Mouse (Mus musculus) hindbrain, postnatal 0 days (tissue): ENCODE data around the gene Pde7b. TPM values are rescaled to one million over a fixed set of nuclear protein-coding genes. Genes with fewer than 3 reads are reported as not detected.

Experiments
- ATAC-seq: fragments of 200-750 bp; cut with Nextera tagmentation; 2 replicates; pipeline ENCODE4 v1.8.0; 2017; ENCODE audit warnings: mild to moderate bottlenecking, moderate TSS enrichment, moderate library complexity
- DNase-seq: peaks from one replicate; pipeline ENCODE4 v3.0.0-alpha.2; 2015; ENCODE audit warnings: low spot score
- H3K27ac ChIP-seq: fragments of 300-500 bp; sonication (generic); 2 replicates; pipeline ENCODE4 v1.5.1; 2014; ENCODE audit warnings: mild to moderate bottlenecking
- H3K27me3 ChIP-seq: fragments of 300-500 bp; sonication (generic); 2 replicates; pipeline ENCODE4 v1.6.1; 2014; ENCODE audit warnings: low read length, mixed read lengths; ENCODE audit not compliant: insufficient read depth
- H3K36me3 ChIP-seq: fragments of 300-500 bp; sonication (generic); 2 replicates; pipeline ENCODE4 v1.6.1; 2014; ENCODE audit warnings: low read length, mixed read lengths; ENCODE audit not compliant: insufficient read depth
- H3K4me1 ChIP-seq: fragments of 300-500 bp; sonication (generic); 2 replicates; pipeline ENCODE4 v1.6.1; 2014; ENCODE audit warnings: antibody characterized with exemption, low read length, mixed read lengths; ENCODE audit not compliant: insufficient read depth
- H3K4me2 ChIP-seq: fragments of 300-500 bp; sonication (generic); 2 replicates; pipeline ENCODE4 v1.6.1; 2014; ENCODE audit warnings: low read depth, mild to moderate bottlenecking, low read length, moderate library complexity, mixed read lengths
- H3K4me3 ChIP-seq: fragments of 300-500 bp; sonication (generic); 2 replicates; pipeline ENCODE4 v1.5.1; 2014; ENCODE audit warnings: low read length
- H3K9ac ChIP-seq: fragments of 300-500 bp; sonication (generic); replicated peaks from 2 replicates; pipeline ENCODE4 v1.6.1; 2014; ENCODE audit warnings: mild to moderate bottlenecking, low read length, moderate library complexity, mixed read lengths
- H3K9me3 ChIP-seq: fragments of 300-500 bp; sonication (generic); 2 replicates; pipeline ENCODE4 v1.6.1; 2016; ENCODE audit warnings: low read length, mixed read lengths
- CTCF ChIP-seq: IDR thresholded peaks from 2 replicates; pipeline ENCODE4 v1.5.1; 2016; ENCODE audit warnings: antibody characterized with exemption, control low read depth, low read depth
- WGBS: fragments of 180-500 bp; shearing (Covaris S2); extraction: QIAGEN DNeasy Blood & Tissue Kit; methylation state at CpG from one replicate; pipeline ENCODE4 v1.1.7; 2014; 5-methylcytosine and 5-hydroxymethylcytosine counted together
- polyA plus RNA-seq: library from polyadenylated mRNA; unstranded; fragments of >200 nt; fragmentation: Nextera tagmentation; extraction: Ambion mirVana; gene quantifications from 2 replicates; pipeline ENCODE4 v1.2.1, GENCODE M21; 2015
- total RNA-seq: library from RNA; depleted of rRNA; stranded (reverse); fragments of >200 nt; gene quantifications from 2 replicates; pipeline ENCODE4 v1.2.3, GENCODE M21; 2014

Pde7b gene
- total and polyA plus RNA-seq, 2 experiments from 2014 or later = 2.3 to 7.9 TPM

GRCm38 (mm10) chr10:20390568-20390967 lies 334.3 kb downstream of the Pde7b start:
- no peaks in the 10 kb centered on the region for H3K27me3 ChIP-seq
- no peak for DNase-seq
- H3K4me2 ChIP-seq = no peak overlapping the region
- 74% methylated on average over 3 of the region's 3 CpGs for whole genome bisulfite sequencing
- no peak overlapping the region for H3K27ac ChIP-seq
- TF ChIP-seq CTCF = no peak
- H3K36me3 ChIP-seq = no peaks in the 10 kb centered on the region
- H3K9ac ChIP-seq = no peak overlapping the region
- no peaks in the 10 kb centered on the region for H3K4me1 ChIP-seq
- no peaks in the 10 kb centered on the region for H3K9me3 ChIP-seq
- no peak for ATAC-seq
- no peak overlapping the region for H3K4me3 ChIP-seq

DNA sequence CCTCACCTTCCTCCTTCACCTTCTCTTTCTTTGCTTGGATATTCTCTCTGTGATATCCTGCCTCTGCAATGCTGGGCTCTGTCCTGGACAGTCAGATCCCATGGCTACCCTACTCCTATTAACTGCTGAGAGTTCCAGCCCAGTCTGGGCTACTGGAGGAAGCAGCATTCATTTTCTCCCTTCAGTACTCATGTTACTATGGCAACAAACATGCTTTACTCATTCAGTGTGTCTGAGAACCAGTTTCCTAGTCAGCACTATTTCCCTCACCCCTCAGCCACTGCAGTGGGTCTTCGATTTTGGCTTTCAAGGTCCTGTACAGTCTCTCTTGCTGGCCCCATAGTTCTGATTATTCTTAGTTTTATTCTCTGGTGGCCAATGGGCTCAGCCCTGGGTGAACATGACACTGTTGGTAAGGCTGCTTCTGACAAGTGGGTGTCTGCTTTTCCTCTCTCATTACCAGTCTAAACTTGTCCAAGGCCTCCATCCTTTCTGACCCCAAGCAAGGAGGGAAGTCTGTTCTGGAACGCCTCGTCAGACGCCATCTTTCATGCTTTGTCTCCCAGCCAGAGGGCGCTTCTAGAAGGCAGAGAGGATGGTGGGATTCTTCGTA lies 342.0 kb downstream of the Pde7b start:
- no peak overlapping the region for H3K9ac ChIP-seq
- no peaks in the 10 kb centered on the region for H3K27me3 ChIP-seq
- no peaks in the 10 kb centered on the region; the same call in 1 of the 2 replicates for H3K4me1 ChIP-seq
- TF ChIP-seq CTCF = 0 out of 2 replicates have a peak, but pooled peaks have one; percentile 4
- peak overlapping the region; percentile 20; the same call in 1 of the 2 replicates for H3K27ac ChIP-seq
- 66% methylated on average over 6 of the region's 6 CpGs for WGBS
- ATAC-seq (peak; percentile 86), DNase-seq (peak; percentile 57)
- H3K4me2 ChIP-seq = no peak overlapping the region
- H3K4me3 ChIP-seq = no peak overlapping the region
- no peaks in the 10 kb centered on the region for H3K9me3 ChIP-seq
- H3K36me3 ChIP-seq = no peaks in the 10 kb centered on the region

- no peak for DNase-seq
Measured at GRCm38 (mm10) chr10:20381352-20381751, 343.5 kb downstream of the Pde7b start.

DNA sequence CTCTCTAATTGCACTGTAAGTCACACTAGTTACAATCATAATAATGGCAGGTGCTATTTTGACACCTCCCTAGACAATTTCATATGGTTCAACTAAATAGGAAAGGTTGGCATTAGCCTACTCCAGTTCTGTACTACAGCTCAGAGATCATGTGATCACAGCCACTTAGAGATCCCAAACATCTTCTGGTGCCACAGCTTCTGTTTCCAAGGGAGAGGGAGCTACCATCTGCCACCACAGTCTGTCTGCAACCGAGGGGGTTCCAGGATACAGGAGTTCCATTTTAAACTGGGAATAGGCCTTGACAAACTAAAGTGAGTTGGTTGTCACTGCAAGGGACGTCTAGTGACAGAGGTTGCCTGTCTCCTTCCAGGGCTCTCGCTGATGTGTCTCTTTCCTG lies 344.1 kb downstream of the Pde7b start:
- Histone ChIP-seq H3K4me2 (no peak overlapping the region), H3K4me1 (no peaks in the 10 kb centered on the region; the same call in 1 of the 2 replicates), H3K4me3 (no peak overlapping the region), H3K9me3 (no peaks in the 10 kb centered on the region), H3K27ac (no peak overlapping the region), H3K36me3 (no peaks in the 10 kb centered on the region), H3K9ac (no peak overlapping the region), H3K27me3 (no peaks in the 10 kb centered on the region)
- WGBS = 74% methylated on average over 3 of the region's 3 CpGs
- DNase-seq = peak; percentile 15
- no peak for TF ChIP-seq CTCF
- ATAC-seq = 0 out of 2 replicates have a peak, but pooled peaks have one; percentile 30

More at GRCm38 (mm10) chr10:20381352-20381751, 343.5 kb downstream of the Pde7b start:
- Histone ChIP-seq H3K9me3 (no peaks in the 10 kb centered on the region), H3K4me2 (no peak overlapping the region), H3K27ac (no peak overlapping the region), H3K36me3 (no peaks in the 10 kb centered on the region), H3K9ac (no peak overlapping the region), H3K4me3 (no peak overlapping the region), H3K4me1 (no peaks in the 10 kb centered on the region; the same call in 1 of the 2 replicates), H3K27me3 (no peaks in the 10 kb centered on the region)
- no peak for ATAC-seq
- TF ChIP-seq CTCF = no peak
- 87% methylated on average over 3 of the region's 3 CpGs for WGBS

DNA sequence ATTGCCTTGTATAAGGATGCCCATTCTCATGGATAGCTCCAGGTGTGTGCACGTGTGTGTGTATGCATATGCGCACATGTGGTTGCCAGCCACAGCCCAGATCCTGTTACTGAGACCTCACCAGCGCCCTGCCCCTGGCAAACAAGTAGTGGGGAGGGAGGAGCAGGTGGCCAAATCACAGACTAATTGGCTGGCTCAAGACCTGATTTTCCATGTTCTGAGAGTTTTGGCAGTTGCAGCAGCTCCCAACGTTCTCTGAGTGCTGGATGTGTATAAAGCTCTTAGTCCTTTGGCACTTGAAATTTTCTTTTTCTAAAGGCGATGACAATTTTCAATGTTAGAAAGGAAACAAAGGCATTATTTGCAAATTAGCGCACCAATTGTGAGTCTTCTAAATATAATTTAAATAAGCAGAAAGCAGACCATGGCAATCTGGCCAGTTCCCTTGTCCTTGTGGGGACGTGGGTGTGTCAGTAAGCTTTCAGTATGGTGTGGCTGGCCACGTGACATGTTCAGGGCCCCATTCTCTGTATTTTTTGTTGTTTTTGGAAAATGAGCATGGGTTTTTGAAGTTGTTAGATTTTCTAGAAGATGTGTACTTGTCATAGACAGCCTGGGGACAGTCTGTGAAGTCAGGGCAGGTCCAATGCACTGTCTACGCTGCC lies 345.7 kb downstream of the Pde7b start:
- Histone ChIP-seq H3K27ac (no peak overlapping the region), H3K4me2 (no peak overlapping the region), H3K36me3 (no peaks in the 10 kb centered on the region), H3K9ac (no peak overlapping the region), H3K9me3 (no peaks in the 10 kb centered on the region), H3K4me1 (no peaks in the 10 kb centered on the region; the same call in 1 of the 2 replicates), H3K4me3 (no peak overlapping the region), H3K27me3 (no peaks in the 10 kb centered on the region)
- DNase-seq (peak; percentile 31), ATAC-seq (no peak)
- no peak for TF ChIP-seq CTCF
- 69% methylated on average over 9 of the region's 9 CpGs for WGBS

- ATAC-seq (no peak), DNase-seq (no peak)
- no peak for TF ChIP-seq CTCF
- Histone ChIP-seq H3K36me3 (no peaks in the 10 kb centered on the region), H3K9me3 (no peaks in the 10 kb centered on the region), H3K4me1 (no peaks in the 10 kb centered on the region), H3K27me3 (no peaks in the 10 kb centered on the region), H3K4me2 (no peak overlapping the region), H3K4me3 (no peak overlapping the region), H3K9ac (no peak overlapping the region), H3K27ac (no peak overlapping the region)
- WGBS = 91% methylated on average over 9 of the region's 9 CpGs
Measured at GRCm38 (mm10) chr10:20377621-20378020, 347.3 kb downstream of the Pde7b start.

GRCm38 (mm10) chr10:20372046-20372445 lies 352.8 kb downstream of the Pde7b start:
- 95% methylated on average over 5 of the region's 5 CpGs for WGBS

More at GRCm38 (mm10) chr10:20372046-20372445, 352.8 kb downstream of the Pde7b start:
- H3K4me2 ChIP-seq = no peak overlapping the region
- ATAC-seq = no peak
- DNase-seq = no peak
- H3K36me3 ChIP-seq = no peaks in the 10 kb centered on the region
- no peak overlapping the region for H3K4me3 ChIP-seq
- H3K27me3 ChIP-seq = no peaks in the 10 kb centered on the region
- H3K4me1 ChIP-seq = no peaks in the 10 kb centered on the region
- 0 out of 2 replicates have a peak, but pooled peaks cover 2% of the 10 kb centered on the region for H3K9me3 ChIP-seq
- H3K9ac ChIP-seq = no peak overlapping the region
- H3K27ac ChIP-seq = no peak overlapping the region
- TF ChIP-seq CTCF = no peak; the same call in 1 of the 2 replicates
